Mouse (Mus musculus): ENCODE results near the gene Lmntd1. TPM values are rescaled to one million over a fixed set of nuclear protein-coding genes. Genes with fewer than 3 reads are reported as not detected.
A peak's percentile ranks its signal among the peaks of the same experiment; 100 is the strongest.

Gene Lmntd1
- polyA plus RNA-seq, 1 experiment from 2014 or later = 0.21 TPM

DNA sequence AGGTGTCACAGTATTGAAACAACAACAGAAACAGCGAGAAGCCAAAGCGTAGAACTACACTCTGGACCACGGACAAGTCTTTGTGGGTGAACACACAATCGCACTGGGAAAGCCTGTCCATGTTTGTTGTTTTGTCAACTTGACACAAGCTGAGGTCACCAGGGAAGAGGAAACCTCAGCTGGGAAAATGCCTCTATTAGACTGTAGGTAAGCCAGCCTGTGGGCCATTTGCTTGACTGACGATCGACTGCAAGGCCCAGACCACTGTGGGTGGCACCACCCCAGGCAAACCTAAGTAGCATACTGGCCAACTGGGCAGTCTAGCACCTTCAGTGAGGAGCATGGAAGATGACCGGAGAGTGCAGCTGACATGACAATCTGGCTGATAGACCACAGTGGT is 112.4 kb downstream of the Lmntd1 start:
- ATAC-seq (ENCODE audit: insufficient read depth, low FRiP score, low TSS enrichment) (no peak), DNase-seq (ENCODE audit: low spot score) (no peak)
- Histone ChIP-seq H3K4me2 (ENCODE audit: low read depth) (no peak overlapping the region), H3K4me3 (ENCODE audit: low read depth, low read length) (no peak overlapping the region), H3K36me3 (ENCODE audit: control insufficient read depth, insufficient read depth, low read length) (no peaks in the 10 kb centered on the region), H3K27me3 (ENCODE audit: control insufficient read depth, insufficient read depth, low read length) (no peaks in the 10 kb centered on the region), H3K4me1 (ENCODE audit: control insufficient read depth, insufficient read depth, low read length) (no peaks in the 10 kb centered on the region), H3K9me3 (ENCODE audit: control insufficient read depth, low read length) (no peaks in the 10 kb centered on the region), H3K9ac (ENCODE audit: low read length) (no peak overlapping the region), H3K27ac (ENCODE audit: low read depth, low read length) (no peak overlapping the region)
- WGBS = 92% methylated on average over 7 of the region's 7 CpGs

DNA sequence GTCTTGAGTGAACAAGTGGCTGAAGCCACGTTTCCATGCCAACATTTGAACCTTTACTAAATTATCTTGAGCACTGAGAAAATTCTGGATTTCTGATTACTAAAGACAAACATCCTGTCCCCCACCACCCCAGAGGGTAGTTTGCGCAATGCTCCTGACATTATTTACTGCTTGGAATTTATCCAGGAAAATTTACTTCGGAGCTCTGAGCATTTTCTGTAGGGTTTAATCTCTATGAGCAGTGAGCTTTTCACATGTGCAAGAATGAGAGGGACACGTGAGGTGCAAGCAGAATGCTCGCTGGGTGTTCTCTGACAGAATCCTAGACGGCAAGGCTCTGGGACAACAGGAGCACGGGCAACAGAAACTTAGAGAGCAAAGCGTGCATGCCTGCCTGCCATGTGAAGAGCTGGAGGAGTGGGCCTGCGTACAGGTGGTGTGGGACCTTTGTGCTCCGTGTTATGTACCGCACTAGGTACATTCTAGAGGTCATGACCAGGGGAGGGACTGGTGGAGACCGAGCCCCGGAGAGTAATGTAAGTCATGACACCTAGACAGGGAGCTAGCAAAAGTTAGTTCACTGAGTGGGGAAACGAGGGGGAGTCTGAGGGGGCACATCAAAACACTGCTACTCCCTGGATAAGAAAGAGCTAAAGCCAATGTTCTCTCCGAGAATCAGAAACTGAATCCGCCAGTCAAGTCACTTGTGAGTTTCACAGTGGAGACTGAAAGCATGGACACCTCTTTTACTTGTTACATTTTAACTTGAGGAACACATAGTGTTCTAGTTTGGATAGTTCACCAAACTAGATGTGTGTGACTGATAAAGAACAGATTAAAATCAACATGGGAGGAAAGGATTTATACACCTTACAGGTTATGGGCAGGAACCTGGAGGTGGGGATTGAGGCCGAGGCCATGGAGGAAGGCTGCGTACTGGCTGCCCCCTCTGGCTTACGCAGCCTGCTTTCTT is 114.3 kb downstream of the Lmntd1 start:
- H3K27me3 ChIP-seq (ENCODE audit: control insufficient read depth, insufficient read depth, low read length) = no peaks in the 10 kb centered on the region
- H3K4me3 ChIP-seq (ENCODE audit: low read depth, low read length) = no peak overlapping the region
- WGBS = 85% methylated on average over 19 of the region's 19 CpGs
- H3K4me1 ChIP-seq (ENCODE audit: control insufficient read depth, insufficient read depth, low read length) = no peaks in the 10 kb centered on the region
- no peaks in the 10 kb centered on the region for H3K9me3 ChIP-seq (ENCODE audit: control insufficient read depth, low read length)
- H3K4me2 ChIP-seq (ENCODE audit: low read depth) = no peak overlapping the region
- H3K36me3 ChIP-seq (ENCODE audit: control insufficient read depth, insufficient read depth, low read length) = no peaks in the 10 kb centered on the region
- no peak overlapping the region for H3K9ac ChIP-seq (ENCODE audit: low read length)
- no peak for DNase-seq (ENCODE audit: low spot score)
- ATAC-seq (ENCODE audit: insufficient read depth, low FRiP score, low TSS enrichment) = no peak
- no peak overlapping the region for H3K27ac ChIP-seq (ENCODE audit: low read depth, low read length)

GRCm38 (mm10) chr6:145495731-145496130 is 118.4 kb downstream of the Lmntd1 start:
- H3K4me1 ChIP-seq (ENCODE audit: control insufficient read depth, insufficient read depth, low read length) = no peaks in the 10 kb centered on the region
- no peak overlapping the region for H3K27ac ChIP-seq (ENCODE audit: low read depth, low read length)
- H3K9ac ChIP-seq (ENCODE audit: low read length) = no peak overlapping the region
- H3K27me3 ChIP-seq (ENCODE audit: control insufficient read depth, insufficient read depth, low read length) = no peaks in the 10 kb centered on the region
- DNase-seq (ENCODE audit: low spot score) (no peak), ATAC-seq (ENCODE audit: insufficient read depth, low FRiP score, low TSS enrichment) (no peak)
- H3K36me3 ChIP-seq (ENCODE audit: control insufficient read depth, insufficient read depth, low read length) = no peaks in the 10 kb centered on the region
- WGBS = 93% methylated on average over 7 of the region's 7 CpGs
- no peaks in the 10 kb centered on the region for H3K9me3 ChIP-seq (ENCODE audit: control insufficient read depth, low read length)
- H3K4me2 ChIP-seq (ENCODE audit: low read depth) = no peak overlapping the region
- no peak overlapping the region for H3K4me3 ChIP-seq (ENCODE audit: low read depth, low read length)

DNA sequence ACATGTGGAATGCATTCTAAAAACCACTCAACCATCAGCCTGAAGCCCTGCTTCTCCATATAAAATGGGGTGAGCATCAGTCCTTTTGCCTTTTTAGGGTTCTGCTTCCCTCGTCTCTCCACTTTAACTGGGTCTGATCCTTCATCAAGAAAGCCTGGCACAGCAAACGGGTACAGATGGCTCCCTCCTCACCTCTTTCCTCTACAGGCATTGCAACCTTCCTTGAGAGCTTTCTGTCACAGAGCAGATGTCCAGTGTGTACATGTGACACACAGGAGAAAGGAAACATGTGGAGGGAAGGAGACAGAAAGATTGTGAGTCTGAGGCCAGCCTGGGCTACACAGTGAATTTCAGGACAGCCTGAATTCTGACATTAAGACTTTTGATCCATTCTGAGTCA is 125.9 kb downstream of the Lmntd1 start:
- Histone ChIP-seq H3K36me3 (ENCODE audit: control insufficient read depth, insufficient read depth, low read length) (no peaks in the 10 kb centered on the region), H3K4me3 (ENCODE audit: low read depth, low read length) (no peak overlapping the region), H3K4me2 (ENCODE audit: low read depth) (no peak overlapping the region), H3K27me3 (ENCODE audit: control insufficient read depth, insufficient read depth, low read length) (no peaks in the 10 kb centered on the region), H3K4me1 (ENCODE audit: control insufficient read depth, insufficient read depth, low read length) (no peaks in the 10 kb centered on the region; the same call in 1 of the 2 replicates), H3K9me3 (ENCODE audit: control insufficient read depth, low read length) (no peaks in the 10 kb centered on the region), H3K9ac (ENCODE audit: low read length) (no peak overlapping the region), H3K27ac (ENCODE audit: low read depth, low read length) (no peak overlapping the region)
- ATAC-seq (ENCODE audit: insufficient read depth, low FRiP score, low TSS enrichment) (no peak), DNase-seq (ENCODE audit: low spot score) (no peak)
- WGBS = 85% methylated on average over 2 of the region's 2 CpGs

GRCm38 (mm10) chr6:145485986-145486605 is 128.0 kb downstream of the Lmntd1 start:
- Histone ChIP-seq H3K4me3 (ENCODE audit: low read depth, low read length) (no peak overlapping the region), H3K27me3 (ENCODE audit: control insufficient read depth, insufficient read depth, low read length) (no peaks in the 10 kb centered on the region), H3K27ac (ENCODE audit: low read depth, low read length) (no peak overlapping the region), H3K4me1 (ENCODE audit: control insufficient read depth, insufficient read depth, low read length) (peaks cover 3% of the 10 kb centered on the region; the same call in 1 of the 2 replicates), H3K36me3 (ENCODE audit: control insufficient read depth, insufficient read depth, low read length) (no peaks in the 10 kb centered on the region), H3K4me2 (ENCODE audit: low read depth) (no peak overlapping the region), H3K9me3 (ENCODE audit: control insufficient read depth, low read length) (no peaks in the 10 kb centered on the region), H3K9ac (ENCODE audit: low read length) (no peak overlapping the region)
- ATAC-seq (ENCODE audit: insufficient read depth, low FRiP score, low TSS enrichment) (no peak), DNase-seq (ENCODE audit: low spot score) (no peak)
- whole genome bisulfite sequencing = 67% methylated on average over 12 of the region's 12 CpGs

- H3K27me3 ChIP-seq (ENCODE audit: control insufficient read depth, insufficient read depth, low read length) = no peaks in the 10 kb centered on the region
- H3K36me3 ChIP-seq (ENCODE audit: control insufficient read depth, insufficient read depth, low read length) = no peaks in the 10 kb centered on the region
- DNase-seq (ENCODE audit: low spot score) (no peak), ATAC-seq (ENCODE audit: insufficient read depth, low FRiP score, low TSS enrichment) (no peak)
- 76% methylated on average over 5 of the region's 5 CpGs for WGBS
- no peak overlapping the region for H3K4me3 ChIP-seq (ENCODE audit: low read depth, low read length)
- H3K4me2 ChIP-seq (ENCODE audit: low read depth) = no peak overlapping the region
- no peak overlapping the region for H3K27ac ChIP-seq (ENCODE audit: low read depth, low read length)
- H3K4me1 ChIP-seq (ENCODE audit: control insufficient read depth, insufficient read depth, low read length) = peaks cover 3% of the 10 kb centered on the region; the same call in 1 of the 2 replicates
- H3K9ac ChIP-seq (ENCODE audit: low read length) = no peak overlapping the region
- no peaks in the 10 kb centered on the region for H3K9me3 ChIP-seq (ENCODE audit: control insufficient read depth, low read length)
Measured at GRCm38 (mm10) chr6:145483318-145483674, 130.8 kb downstream of the Lmntd1 start.

DNA sequence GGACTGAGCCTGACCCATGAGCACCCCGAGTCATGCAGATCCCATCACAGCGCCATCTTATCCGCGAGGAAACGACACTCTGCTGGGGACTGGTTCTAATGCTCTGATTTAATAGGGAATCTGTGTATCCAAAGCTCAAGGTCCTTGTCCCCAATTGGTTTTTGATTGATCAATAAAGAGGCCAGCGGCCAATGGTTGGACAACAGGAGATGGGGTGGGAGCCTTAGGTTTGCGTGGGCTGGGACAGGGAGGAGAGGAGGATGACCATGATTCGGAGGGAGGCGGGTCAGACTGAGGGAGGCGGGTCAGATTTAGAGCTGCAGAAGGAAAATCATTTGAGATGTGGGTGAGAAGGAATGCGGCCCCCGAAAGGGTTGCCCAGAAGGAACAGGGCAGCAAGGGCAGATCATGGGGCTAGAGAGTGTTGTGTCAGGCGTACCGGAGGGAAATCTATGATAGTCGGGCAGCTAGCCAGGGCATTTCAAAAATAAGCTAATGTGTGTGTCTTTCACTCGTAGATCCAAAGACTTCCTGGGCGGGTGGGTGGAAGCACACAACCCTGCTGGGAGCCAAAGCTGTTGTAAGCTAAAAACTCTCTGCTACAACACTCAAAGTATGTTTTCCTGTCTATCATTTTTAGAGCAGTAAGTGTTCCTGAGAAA is 131.3 kb downstream of the Lmntd1 start:
- Histone ChIP-seq H3K36me3 (ENCODE audit: control insufficient read depth, insufficient read depth, low read length) (no peaks in the 10 kb centered on the region), H3K9me3 (ENCODE audit: control insufficient read depth, low read length) (no peaks in the 10 kb centered on the region), H3K27me3 (ENCODE audit: control insufficient read depth, insufficient read depth, low read length) (no peaks in the 10 kb centered on the region), H3K27ac (ENCODE audit: low read depth, low read length) (no peak overlapping the region), H3K4me2 (ENCODE audit: low read depth) (no peak overlapping the region), H3K4me1 (ENCODE audit: control insufficient read depth, insufficient read depth, low read length) (peaks cover 3% of the 10 kb centered on the region; the same call in 1 of the 2 replicates), H3K9ac (ENCODE audit: low read length) (no peak overlapping the region), H3K4me3 (ENCODE audit: low read depth, low read length) (no peak overlapping the region)
- ATAC-seq (ENCODE audit: insufficient read depth, low FRiP score, low TSS enrichment) (no peak), DNase-seq (ENCODE audit: low spot score) (no peak)
- WGBS = 93% methylated on average over 17 of the region's 17 CpGs

- Histone ChIP-seq H3K4me1 (ENCODE audit: control insufficient read depth, insufficient read depth, low read length) (peaks cover 3% of the 10 kb centered on the region; the same call in 1 of the 2 replicates), H3K4me2 (ENCODE audit: low read depth) (no peak overlapping the region), H3K9ac (ENCODE audit: low read length) (no peak overlapping the region), H3K27me3 (ENCODE audit: control insufficient read depth, insufficient read depth, low read length) (no peaks in the 10 kb centered on the region), H3K4me3 (ENCODE audit: low read depth, low read length) (no peak overlapping the region), H3K36me3 (ENCODE audit: control insufficient read depth, insufficient read depth, low read length) (no peaks in the 10 kb centered on the region), H3K9me3 (ENCODE audit: control insufficient read depth, low read length) (no peaks in the 10 kb centered on the region), H3K27ac (ENCODE audit: low read depth, low read length) (no peak overlapping the region)
- ATAC-seq (ENCODE audit: insufficient read depth, low FRiP score, low TSS enrichment) = no peak
- WGBS = 52% methylated on average over 15 of the region's 15 CpGs
- peak; percentile 30 for DNase-seq (ENCODE audit: low spot score)
Measured at GRCm38 (mm10) chr6:145481938-145482337, 132.2 kb downstream of the Lmntd1 start.
